ENCODE assay signal across 9 mouse cellular contexts in the genomic region with DNA sequence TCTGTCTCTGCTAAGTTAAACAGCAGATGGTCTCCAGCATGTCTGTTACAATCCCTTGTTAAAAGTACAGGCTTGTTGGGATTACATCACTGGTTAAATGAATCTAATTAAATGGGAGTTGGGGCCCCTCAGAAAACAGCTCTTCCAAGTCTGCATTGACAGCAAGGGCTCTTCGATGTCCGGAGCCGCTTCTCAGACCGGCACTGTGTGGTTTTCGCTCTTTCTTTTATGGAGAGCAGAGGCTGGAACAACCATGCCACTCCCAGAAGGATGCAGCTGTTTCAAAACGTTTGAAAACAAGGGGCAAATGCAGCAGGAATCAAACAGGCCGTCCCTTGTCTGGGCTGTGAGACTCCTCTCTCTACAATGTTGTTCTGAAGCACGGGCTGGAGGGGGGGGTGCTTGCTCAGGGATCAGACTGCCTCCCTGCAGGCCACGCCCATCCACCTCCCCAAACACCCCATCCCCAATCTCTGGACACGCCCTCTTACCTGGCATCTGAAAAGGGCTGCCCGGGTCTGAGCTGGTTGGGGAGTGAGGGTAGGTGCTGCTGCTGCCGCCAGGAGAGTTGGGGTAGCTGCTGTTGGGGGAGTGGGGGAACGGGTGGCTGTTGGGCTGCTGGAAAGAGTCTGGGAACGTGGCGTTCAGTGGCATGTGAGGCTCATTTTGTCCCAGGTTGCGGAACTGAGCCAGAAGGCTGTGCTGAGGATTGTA. TPM values are rescaled to one million over a fixed set of nuclear protein-coding genes. Genes with fewer than 3 reads are reported as not detected.
DNase-seq lines count a peak whose midpoint lies in the region; ATAC-seq lines count a peak whose summit lies in the region.
"Had no signal": no experiment of that assay in that cellular context is flagged by ENCODE, and none has a peak within 500 bp of the region (broad histone marks: within the 10 kb centered on the region; RNA-seq: fewer than 3 reads in every experiment).

No protein-coding gene starts in this region.

- H3K9me3 ChIP-seq in hindbrain, embryonic 14.5 days (ENCODE audit: control insufficient read depth, low read length): no peaks in the 10 kb centered on the region
- no peaks in the 10 kb centered on the region for H3K9me3 ChIP-seq in midbrain, embryonic 15.5 days

- peaks cover 8% of the 10 kb centered on the region; the same call in 1 of the 2 replicates for H3K4me1 ChIP-seq in hindbrain, embryonic 14.5 days (replicated peaks; ENCODE audit: control insufficient read depth, insufficient read depth, low read length)
- H3K4me1 ChIP-seq in midbrain, embryonic 15.5 days: peaks cover 12% of the 10 kb centered on the region

- 37% methylated on average over 16 of the region's 16 CpGs for WGBS in hindbrain, embryonic 14.5 days
- 31% methylated on average over 16 of the region's 16 CpGs for WGBS in midbrain, embryonic 15.5 days

- H3K27ac ChIP-seq in hindbrain, embryonic 14.5 days: peak overlapping the region; percentile 29; the same call in 1 of the 2 replicates
- H3K27ac ChIP-seq in midbrain, embryonic 15.5 days: 0 out of 2 replicates have a peak overlapping the region, but pooled peaks have one; percentile 26
- H3K27ac ChIP-seq: kidney, postnatal 0 days had no signal

- H3K36me3 ChIP-seq in hindbrain, embryonic 14.5 days (replicated peaks; ENCODE audit: control insufficient read depth, insufficient read depth): peaks cover 47% of the 10 kb centered on the region
- 0 out of 2 replicates have a peak, but pooled peaks cover 7% of the 10 kb centered on the region for H3K36me3 ChIP-seq in midbrain, embryonic 15.5 days (replicated peaks)

- no peak overlapping the region; the same call in 1 of the 2 replicates for H3K4me2 ChIP-seq in hindbrain, embryonic 14.5 days (replicated peaks)
- no peak overlapping the region for H3K4me2 ChIP-seq in midbrain, embryonic 15.5 days

- H3K27me3 ChIP-seq in hindbrain, embryonic 14.5 days (ENCODE audit: control insufficient read depth, insufficient read depth, low read length): no peaks in the 10 kb centered on the region
- H3K27me3 ChIP-seq in midbrain, embryonic 15.5 days (replicated peaks): no peaks in the 10 kb centered on the region

- peak; percentile 42 for DNase-seq in MN1 (ENCODE audit: low spot score)
- peak; percentile 69 for DNase-seq in ZHBTc4 (ENCODE audit: low read depth, low spot score)
- DNase-seq in hindbrain, embryonic 14.5 days (ENCODE audit: low spot score): no peak
- no peak for DNase-seq in cerebellum, adult 18-20 months
- no peak for DNase-seq in cerebellum, adult 11-12 months
- no peak for DNase-seq in B cell, adult 2 months
- DNase-seq: lung, adult 18-20 months had no signal

- no peak overlapping the region for H3K4me3 ChIP-seq in hindbrain, embryonic 14.5 days (replicated peaks; ENCODE audit: low read length)
- no peak overlapping the region for H3K4me3 ChIP-seq in midbrain, embryonic 15.5 days

- 0 out of 2 replicates have a peak overlapping the region, but pooled peaks have one; percentile 11 for H3K9ac ChIP-seq in hindbrain, embryonic 14.5 days
- no peak overlapping the region for H3K9ac ChIP-seq in midbrain, embryonic 15.5 days

- ATAC-seq in hindbrain, embryonic 14.5 days (ENCODE audit: low FRiP score): peak; percentile 52; the same call in 1 of the 2 replicates
- ATAC-seq in midbrain, embryonic 15.5 days (replicated peaks): peak; percentile 51

RNA-seq across cellular contexts. Expression of a gene that starts 43.4 kb away (rescaled TPM):
- 75.5 and 84.3 TPM in 2 replicates for polyA plus RNA-seq in hindbrain, embryonic 14.5 days (2014; fragmentation: Nextera tagmentation; extraction: Ambion mirVana)
- 64.4 and 65.9 TPM in 2 replicates for polyA plus RNA-seq in midbrain, embryonic 15.5 days (2015; fragmentation: Nextera tagmentation; extraction: Ambion mirVana)

Comparison
In these comparisons a context has a peak if more than half of its experiments do, and no peak if none do; other contexts are left out.
1. DNase-seq: peak in MN1 (single experiment) and ZHBTc4 (single experiment); none in hindbrain, embryonic 14.5 days (single experiment), cerebellum, adult 18-20 months (0 of 2), cerebellum, adult 11-12 months (single experiment) and B cell, adult 2 months (0 of 2).